Mouse (Mus musculus) embryonic facial prominence, embryonic 15.5 days (tissue): Measurements from ENCODE around the gene Pappa2. TPM values are rescaled to one million over a fixed set of nuclear protein-coding genes. Genes with fewer than 3 reads are reported as not detected.

ENCODE experiments used
- ATAC-seq: fragments of 200-750 bp; cut with Nextera tagmentation; 2 replicates; pipeline ENCODE4 v1.8.0; 2017; ENCODE audit warnings: low read depth, moderate TSS enrichment; ENCODE audit not compliant: insufficient number of reproducible peaks, low FRiP score, low TSS enrichment
- H3K27ac ChIP-seq: fragments of 300-500 bp; sonication (generic); replicated peaks from 2 replicates; pipeline ENCODE4 v1.5.1; 2015; ENCODE audit warnings: mild to moderate bottlenecking, inconsistent platforms
- H3K27me3 ChIP-seq: fragments of 300-500 bp; sonication (generic); 2 replicates; pipeline ENCODE4 v1.6.1; 2015; ENCODE audit warnings: inconsistent platforms
- H3K36me3 ChIP-seq: fragments of 300-500 bp; sonication (generic); 2 replicates; pipeline ENCODE4 v1.6.1; 2015; ENCODE audit warnings: mild to moderate bottlenecking, inconsistent platforms
- H3K4me1 ChIP-seq: fragments of 300-500 bp; sonication (generic); 2 replicates; pipeline ENCODE4 v1.6.1; 2015; ENCODE audit warnings: inconsistent platforms
- H3K4me2 ChIP-seq: fragments of 300-500 bp; sonication (generic); replicated peaks from 2 replicates; pipeline ENCODE4 v1.6.1; 2015; ENCODE audit warnings: mild to moderate bottlenecking, inconsistent platforms
- H3K4me3 ChIP-seq: fragments of 300-500 bp; sonication (generic); replicated peaks from 2 replicates; pipeline ENCODE4 v1.5.1; 2015; ENCODE audit warnings: mild to moderate bottlenecking, inconsistent platforms
- H3K9ac ChIP-seq: fragments of 300-500 bp; sonication (generic); 2 replicates; pipeline ENCODE4 v1.6.1; 2015; ENCODE audit warnings: inconsistent platforms
- H3K9me3 ChIP-seq: fragments of 300-500 bp; sonication (generic); replicated peaks from 2 replicates; pipeline ENCODE4 v1.6.1; 2016; ENCODE audit warnings: inconsistent platforms
- WGBS: fragments of 180-500 bp; shearing (Covaris S2); methylation state at CpG from one replicate; pipeline ENCODE4 v1.1.7; 2015; 5-methylcytosine and 5-hydroxymethylcytosine counted together
- polyA plus RNA-seq: library from polyadenylated mRNA; unstranded; fragments of >200 nt; fragmentation: Nextera tagmentation; extraction: Ambion mirVana; gene quantifications from 2 replicates; pipeline ENCODE4 v1.2.1, GENCODE M21; 2015

Pappa2 gene
- polyA plus RNA-seq, 1 experiment from 2014 or later = 5.0 TPM

DNA sequence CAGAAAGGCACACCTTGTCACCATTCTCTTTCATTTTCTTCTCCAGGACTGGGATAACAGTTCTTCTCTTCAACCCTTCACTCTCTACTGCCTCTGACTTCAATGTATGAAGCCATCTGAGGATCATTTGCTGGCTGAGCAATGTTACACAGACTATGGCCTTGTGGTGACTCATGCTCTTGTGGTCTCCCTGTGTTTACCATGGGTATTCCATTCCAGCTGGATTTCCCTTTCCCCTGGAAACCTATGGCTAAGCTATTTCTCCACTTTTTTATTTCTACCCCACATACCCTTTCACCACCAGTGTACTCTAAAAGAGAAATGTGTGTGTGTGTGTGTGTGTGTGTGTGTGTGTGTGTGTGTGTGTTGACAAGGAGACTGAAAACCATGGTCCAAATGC is 83.0 kb downstream of the Pappa2 start:
- Histone ChIP-seq H3K9me3 (no peaks in the 10 kb centered on the region), H3K27me3 (no peaks in the 10 kb centered on the region), H3K4me3 (no peak overlapping the region), H3K4me1 (no peaks in the 10 kb centered on the region), H3K36me3 (no peaks in the 10 kb centered on the region), H3K9ac (no peak overlapping the region), H3K4me2 (no peak overlapping the region), H3K27ac (no peak overlapping the region)
- ATAC-seq = no peak

DNA sequence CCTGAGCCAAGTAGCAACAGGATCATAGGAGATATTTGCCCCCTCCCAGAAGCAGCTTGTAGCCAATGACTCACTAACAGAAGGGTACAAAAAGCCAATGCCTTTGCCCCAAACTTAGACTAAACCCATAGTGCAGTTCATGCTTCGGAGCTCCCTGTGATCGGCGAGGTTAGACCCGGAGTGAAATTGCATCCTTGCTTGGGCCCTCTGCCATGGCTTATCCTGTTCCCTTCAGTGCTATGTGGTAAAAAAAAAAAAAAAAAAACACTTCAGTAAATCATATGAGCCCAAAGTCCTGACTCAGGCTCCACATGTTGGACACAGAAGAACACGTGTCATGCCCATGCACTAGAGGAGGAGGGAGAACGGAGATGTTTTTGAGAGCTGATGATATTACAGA is 85.8 kb downstream of the Pappa2 start:
- WGBS = 75% methylated on average over 6 of the region's 6 CpGs
- Histone ChIP-seq H3K9me3 (no peaks in the 10 kb centered on the region), H3K27me3 (no peaks in the 10 kb centered on the region), H3K4me3 (no peak overlapping the region), H3K9ac (no peak overlapping the region), H3K4me1 (no peaks in the 10 kb centered on the region), H3K36me3 (no peaks in the 10 kb centered on the region), H3K27ac (no peak overlapping the region), H3K4me2 (no peak overlapping the region)
- no peak for ATAC-seq

DNA sequence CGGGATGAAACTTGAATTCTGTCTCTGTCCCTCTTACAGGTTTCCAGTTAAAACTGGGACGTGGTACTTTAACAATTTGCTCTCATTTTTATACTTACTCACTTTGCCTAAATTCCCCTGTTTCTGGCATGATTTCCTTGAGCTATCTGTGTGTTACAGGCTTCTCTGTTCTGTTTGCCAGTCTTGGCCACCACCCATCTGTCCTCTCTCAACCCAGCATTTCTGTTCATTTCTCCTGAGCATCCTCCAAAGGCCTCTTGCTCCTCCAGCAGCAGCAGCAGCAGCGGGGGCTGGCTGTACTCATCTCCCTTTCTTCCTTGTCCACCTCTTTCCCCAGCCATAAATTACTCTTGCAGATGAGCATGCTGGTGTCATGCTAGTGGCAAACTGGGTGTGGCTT is 104.8 kb downstream of the Pappa2 start:
- Histone ChIP-seq H3K9me3 (no peaks in the 10 kb centered on the region), H3K4me3 (no peak overlapping the region), H3K27ac (no peak overlapping the region), H3K4me1 (no peaks in the 10 kb centered on the region), H3K27me3 (no peaks in the 10 kb centered on the region), H3K4me2 (no peak overlapping the region), H3K36me3 (no peaks in the 10 kb centered on the region), H3K9ac (no peak overlapping the region)
- 79% methylated on average over 3 of the region's 3 CpGs for WGBS
- ATAC-seq = no peak

DNA sequence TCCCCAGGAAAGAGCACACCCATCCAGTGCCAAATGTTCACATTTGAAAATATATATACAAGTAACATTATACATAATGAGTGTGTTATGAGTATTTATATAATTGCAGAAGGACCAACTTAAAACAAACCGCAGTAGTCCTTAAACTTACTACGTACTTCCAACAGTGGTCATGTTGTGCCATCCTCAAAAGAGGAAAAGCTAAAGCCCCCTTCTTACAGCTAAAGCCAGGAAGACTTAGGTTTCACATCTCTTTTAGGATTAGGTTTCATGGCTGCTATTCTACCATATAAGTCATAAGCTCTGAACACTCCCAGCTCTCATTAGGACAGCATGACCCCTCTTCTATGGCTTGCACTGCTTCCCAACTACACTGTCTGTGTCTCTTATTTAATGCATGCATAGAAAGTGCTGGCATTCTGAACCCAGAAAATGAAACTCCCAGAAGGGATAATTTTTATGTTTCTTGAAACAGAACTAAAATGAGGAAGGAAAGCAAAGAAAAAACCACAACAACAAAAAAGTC is 105.7 kb downstream of the Pappa2 start:
- H3K9me3 ChIP-seq = no peaks in the 10 kb centered on the region
- WGBS = 95% methylated on average over 2 of the region's 2 CpGs
- peak; percentile 51; the same call in 1 of the 2 replicates for ATAC-seq

DNA sequence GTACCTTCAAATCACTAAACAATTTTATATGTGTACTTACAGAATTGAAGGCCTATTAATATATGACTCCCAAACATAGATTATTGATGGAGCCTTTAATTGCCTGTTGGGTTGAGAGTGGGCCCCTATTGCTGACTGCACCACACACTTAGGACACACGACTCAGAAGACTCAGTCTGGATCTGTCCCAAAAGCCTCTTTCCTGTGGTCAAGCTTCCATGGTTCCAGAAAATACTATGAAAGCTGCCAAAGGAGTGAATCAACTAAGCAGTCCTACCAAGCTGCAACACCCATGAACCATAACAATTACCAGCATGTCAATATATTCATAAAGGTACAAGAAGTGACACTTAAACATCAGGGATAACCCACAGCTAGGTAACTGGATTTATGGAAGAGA is 106.7 kb downstream of the Pappa2 start:
- H3K36me3 ChIP-seq = no peaks in the 10 kb centered on the region
- WGBS = 73% methylated on average over 1 of the region's 1 CpGs
- no peak overlapping the region for H3K4me3 ChIP-seq
- H3K9me3 ChIP-seq = no peaks in the 10 kb centered on the region
- H3K4me1 ChIP-seq = no peaks in the 10 kb centered on the region
- no peak overlapping the region for H3K4me2 ChIP-seq
- no peak for ATAC-seq
- no peaks in the 10 kb centered on the region for H3K27me3 ChIP-seq
- H3K27ac ChIP-seq = no peak overlapping the region
- H3K9ac ChIP-seq = no peak overlapping the region

More for the DNA sequence above, 105.7 kb downstream of the Pappa2 start:
- no peak overlapping the region for H3K4me3 ChIP-seq
- H3K36me3 ChIP-seq = no peaks in the 10 kb centered on the region
- no peak overlapping the region for H3K27ac ChIP-seq
- no peaks in the 10 kb centered on the region for H3K4me1 ChIP-seq
- H3K4me2 ChIP-seq = no peak overlapping the region
- no peaks in the 10 kb centered on the region for H3K27me3 ChIP-seq
- H3K9ac ChIP-seq = no peak overlapping the region

DNA sequence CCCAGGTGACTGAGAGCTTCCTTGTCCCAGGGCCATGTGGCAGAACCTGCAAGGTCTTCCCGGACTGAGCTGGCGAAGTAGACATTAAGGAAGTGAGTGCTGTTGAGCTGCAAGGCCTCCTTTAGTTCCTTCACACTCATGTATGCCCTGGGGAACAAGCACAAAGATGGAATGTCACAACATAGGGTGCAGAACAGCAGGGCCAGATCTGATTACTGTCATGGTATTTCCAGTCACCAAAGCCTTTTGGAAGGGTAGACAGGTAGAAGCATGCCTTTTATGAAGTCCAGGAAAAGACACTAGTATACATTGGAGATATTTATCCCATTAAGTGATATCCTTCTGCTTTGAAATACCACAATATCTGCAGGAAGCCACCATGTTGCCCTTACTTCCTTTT is 108.9 kb downstream of the Pappa2 start:
- H3K4me2 ChIP-seq = no peak overlapping the region
- 84% methylated on average over 2 of the region's 2 CpGs for WGBS
- no peaks in the 10 kb centered on the region for H3K27me3 ChIP-seq
- H3K4me1 ChIP-seq = no peaks in the 10 kb centered on the region
- no peak for ATAC-seq
- no peak overlapping the region for H3K27ac ChIP-seq
- H3K36me3 ChIP-seq = no peaks in the 10 kb centered on the region
- H3K9ac ChIP-seq = no peak overlapping the region
- H3K4me3 ChIP-seq = no peak overlapping the region
- H3K9me3 ChIP-seq = no peaks in the 10 kb centered on the region

DNA sequence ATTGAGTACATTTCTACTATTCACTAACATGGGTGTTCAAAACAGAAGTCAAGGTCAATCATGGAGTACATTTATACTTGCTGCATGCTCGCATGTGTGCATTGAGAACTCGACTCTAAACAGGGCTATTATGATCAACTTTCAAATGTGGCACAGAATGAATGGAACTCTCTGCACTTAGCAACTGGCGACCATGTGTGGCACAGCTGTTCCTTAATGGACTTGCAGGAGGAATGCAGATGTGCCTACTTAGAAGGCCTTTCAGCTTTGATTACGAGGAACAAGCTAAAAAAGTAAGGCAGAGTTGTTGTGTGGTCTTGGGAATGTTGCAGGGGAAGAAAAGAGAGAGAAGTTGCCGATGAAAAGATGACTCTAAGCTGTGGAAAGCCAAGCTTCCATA is 120.1 kb downstream of the Pappa2 start:
- 37% methylated on average over 5 of the region's 5 CpGs for WGBS
- no peak overlapping the region for H3K27ac ChIP-seq
- no peaks in the 10 kb centered on the region for H3K9me3 ChIP-seq
- no peaks in the 10 kb centered on the region for H3K36me3 ChIP-seq
- no peak overlapping the region for H3K9ac ChIP-seq
- H3K27me3 ChIP-seq = no peaks in the 10 kb centered on the region
- H3K4me2 ChIP-seq = no peak overlapping the region
- H3K4me1 ChIP-seq = peaks cover 6% of the 10 kb centered on the region; the same call in 1 of the 2 replicates
- H3K4me3 ChIP-seq = no peak overlapping the region
- ATAC-seq = peak; percentile 43; the same call in 1 of the 2 replicates

DNA sequence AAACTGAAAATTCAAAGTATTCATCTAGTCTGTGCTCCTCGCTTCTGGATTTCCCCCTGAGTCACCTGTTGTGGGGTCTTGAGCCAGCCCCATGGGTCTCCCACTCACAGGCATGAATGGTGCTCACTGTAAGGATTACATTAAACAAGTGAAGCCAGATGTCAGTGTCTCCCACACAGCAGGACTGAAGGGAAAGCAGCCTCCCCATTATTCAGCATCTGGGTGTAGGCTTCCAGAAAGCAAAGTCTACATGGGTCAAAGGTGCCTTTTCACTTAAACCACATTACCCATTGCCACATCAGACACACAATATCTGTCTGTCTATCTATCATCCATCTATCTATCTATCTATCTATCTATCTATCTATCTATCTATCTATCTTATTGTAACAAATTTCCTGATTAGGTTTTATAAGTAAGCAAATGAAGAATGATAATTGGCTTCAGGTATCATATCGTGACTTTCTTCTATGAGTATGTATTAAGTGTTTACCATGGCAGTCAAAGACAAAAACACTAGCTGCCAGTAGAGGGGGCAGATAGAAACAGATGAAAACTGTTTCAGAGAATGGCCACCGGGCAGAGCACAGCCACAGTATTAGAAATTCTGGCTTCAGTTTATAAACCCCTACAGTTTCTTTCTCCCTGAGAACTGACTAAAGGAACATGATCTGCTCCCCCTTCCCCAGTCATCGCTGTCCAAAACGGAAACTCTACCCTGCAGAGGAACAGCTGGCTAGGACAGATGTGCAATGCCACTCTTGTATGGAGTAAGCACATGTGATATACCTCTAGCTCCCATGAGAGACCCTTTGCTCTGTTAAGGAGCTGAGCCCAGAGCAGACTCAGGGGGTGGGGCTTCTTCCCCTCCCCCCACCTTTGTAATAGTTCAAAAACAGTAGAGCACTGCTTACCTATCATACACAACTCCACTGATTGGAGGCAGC is 126.1 kb downstream of the Pappa2 start:
- H3K4me3 ChIP-seq = no peak overlapping the region
- no peaks in the 10 kb centered on the region for H3K4me1 ChIP-seq
- H3K36me3 ChIP-seq = no peaks in the 10 kb centered on the region
- no peaks in the 10 kb centered on the region for H3K9me3 ChIP-seq
- no peak overlapping the region for H3K4me2 ChIP-seq
- no peak overlapping the region for H3K9ac ChIP-seq
- no peak overlapping the region for H3K27ac ChIP-seq
- no peaks in the 10 kb centered on the region for H3K27me3 ChIP-seq
- WGBS = 40% methylated on average over 5 of the region's 5 CpGs
- ATAC-seq = peak; percentile 67

DNA sequence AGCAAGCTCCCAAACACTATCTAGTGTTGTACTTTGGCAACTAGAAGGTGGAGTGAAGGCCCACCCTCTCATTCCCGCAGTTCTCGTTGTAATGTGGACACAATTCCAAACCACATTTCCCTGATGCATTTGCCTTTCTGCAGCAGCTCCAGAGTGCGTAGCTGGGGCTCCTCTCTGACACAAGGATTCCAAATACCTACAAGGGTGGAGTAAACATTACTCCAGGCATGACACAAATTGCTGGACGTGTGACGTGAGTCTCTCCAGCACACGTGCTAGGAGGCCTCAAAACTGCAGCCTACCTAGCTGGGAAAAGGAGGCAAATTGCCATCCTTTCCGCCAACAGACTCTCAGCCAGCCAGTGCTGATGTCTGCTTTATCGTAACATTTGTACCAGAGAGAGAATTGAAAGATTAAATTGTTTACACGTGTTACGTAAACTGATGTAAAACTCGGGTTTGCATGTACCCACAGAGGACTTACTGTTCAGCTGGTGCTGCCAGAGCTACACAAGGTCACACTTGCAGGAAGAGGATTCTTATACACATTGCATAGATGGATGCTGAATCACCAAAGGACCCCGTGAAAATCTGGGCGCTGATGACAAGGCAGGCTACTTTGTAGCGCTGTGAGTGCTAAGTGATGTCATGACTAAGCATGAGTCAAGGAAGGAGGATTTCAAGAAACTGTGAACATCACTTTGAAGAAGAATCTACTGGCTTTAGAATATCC is 127.3 kb downstream of the Pappa2 start:
- H3K4me3 ChIP-seq = no peak overlapping the region
- H3K27ac ChIP-seq = no peak overlapping the region
- WGBS = 49% methylated on average over 14 of the region's 14 CpGs
- H3K9me3 ChIP-seq = no peaks in the 10 kb centered on the region
- ATAC-seq = no peak
- no peaks in the 10 kb centered on the region for H3K36me3 ChIP-seq
- no peaks in the 10 kb centered on the region for H3K4me1 ChIP-seq
- H3K9ac ChIP-seq = no peak overlapping the region
- H3K4me2 ChIP-seq = no peak overlapping the region
- no peaks in the 10 kb centered on the region for H3K27me3 ChIP-seq

DNA sequence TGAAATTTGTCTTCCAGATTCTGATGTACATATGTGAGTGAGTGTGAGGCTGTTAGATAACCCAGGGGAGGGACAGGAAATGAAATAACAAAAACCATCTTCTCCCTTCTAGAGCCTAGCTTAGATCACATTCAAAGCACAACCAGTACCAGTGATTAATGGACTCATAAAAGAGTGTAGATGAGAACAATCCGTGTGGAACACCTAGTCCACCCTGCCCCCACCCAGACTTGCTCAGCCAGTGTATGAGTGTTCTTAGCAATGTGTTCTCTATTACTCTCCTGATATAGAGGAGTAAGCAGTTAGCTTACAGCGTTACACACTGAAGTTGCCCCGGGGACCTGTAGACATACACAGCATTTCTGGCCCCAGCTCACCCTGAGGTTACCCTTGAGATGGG is 129.8 kb downstream of the Pappa2 start:
- 35% methylated on average over 3 of the region's 3 CpGs for WGBS
- Histone ChIP-seq H3K27ac (no peak overlapping the region), H3K9ac (no peak overlapping the region), H3K36me3 (no peaks in the 10 kb centered on the region), H3K4me2 (no peak overlapping the region), H3K4me3 (no peak overlapping the region), H3K9me3 (no peaks in the 10 kb centered on the region), H3K4me1 (no peaks in the 10 kb centered on the region), H3K27me3 (no peaks in the 10 kb centered on the region)
- ATAC-seq = no peak

DNA sequence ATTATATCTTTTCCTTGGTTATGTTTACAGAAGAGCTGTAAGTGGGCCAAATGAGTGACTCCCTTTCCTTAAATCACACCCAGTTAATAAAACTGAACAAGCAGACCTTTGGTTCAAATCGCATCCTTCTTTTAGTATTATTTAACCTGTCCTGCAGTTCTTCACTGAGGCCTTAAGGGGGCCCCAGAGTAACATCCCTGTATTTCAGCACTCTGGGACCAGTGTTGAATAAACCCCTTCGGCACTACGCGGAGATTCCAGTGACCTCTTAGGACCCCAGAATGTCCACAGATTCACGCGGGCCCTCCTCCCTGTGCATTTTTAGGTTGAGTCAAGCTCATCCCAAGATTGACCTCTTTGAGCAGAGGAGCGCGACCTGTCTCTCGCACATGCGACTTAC is 135.7 kb downstream of the Pappa2 start:
- Histone ChIP-seq H3K4me3 (no peak overlapping the region), H3K4me1 (no peaks in the 10 kb centered on the region), H3K4me2 (no peak overlapping the region), H3K9me3 (no peaks in the 10 kb centered on the region), H3K36me3 (no peaks in the 10 kb centered on the region), H3K9ac (no peak overlapping the region), H3K27me3 (no peaks in the 10 kb centered on the region), H3K27ac (no peak overlapping the region)
- WGBS = 60% methylated on average over 10 of the region's 10 CpGs
- ATAC-seq = no peak; the same call in 1 of the 2 replicates
